Mouse (Mus musculus) lung, adult 2 months (tissue): ENCODE measurements around the gene Ptger4.

Experiments
- CTCF ChIP-seq: fragments of 200-500 bp; IDR thresholded peaks from 2 replicates; pipeline ENCODE4 v1.5.1; 2011; ENCODE audit warnings: mild to moderate bottlenecking, low read length, control low read depth; ENCODE audit not compliant: insufficient read depth
- POLR2A ChIP-seq: fragments of 200-500 bp; IDR thresholded peaks from 2 replicates; pipeline ENCODE4 v1.6.1; 2011; ENCODE audit warnings: low read depth, mild to moderate bottlenecking, control low read depth, low read length, borderline replicate concordance; ENCODE audit errors: extremely low read depth

DNA sequence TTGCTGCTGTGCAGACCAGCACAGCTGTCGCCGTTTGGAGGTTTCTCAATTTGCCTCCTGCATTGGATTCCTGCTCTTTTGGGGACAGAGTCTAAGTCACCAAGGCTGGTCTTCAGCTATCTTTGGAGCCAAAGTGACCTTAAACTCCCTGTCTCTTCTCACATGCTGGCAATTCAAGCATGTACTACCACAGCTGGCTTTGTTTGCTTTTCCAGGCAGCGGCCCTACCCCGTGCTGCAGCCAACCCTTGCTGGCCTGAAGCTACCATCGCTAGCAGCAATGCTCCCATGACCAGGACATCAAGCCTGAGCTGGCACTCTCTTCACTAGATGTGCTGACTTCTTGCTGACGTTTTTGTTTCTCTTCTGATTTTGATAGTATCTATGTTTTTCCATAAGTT lies 85.2 kb downstream of the Ptger4 start:
- no peak for TF ChIP-seq CTCF
- TF ChIP-seq POLR2A = no peak
